Mouse (Mus musculus): ENCODE results near the gene Msln. TPM values are rescaled to one million over a fixed set of nuclear protein-coding genes. Genes with fewer than 3 reads are reported as not detected.
A peak's percentile ranks its signal among the peaks of the same experiment; 100 is the strongest.

Msln gene
- total and polyA plus RNA-seq, 3 experiments = not detected

GRCm38 (mm10) chr17:25727265-25728008 is 26.7 kb downstream of the Msln start, which contains the start of the genes Chtf18 and Rpusd1:
Gene Chtf18, minus strand, starts transcription at chr17:25727419.
Gene Rpusd1, plus strand, starts transcription at chr17:25727670.
- Histone ChIP-seq H3K4me1 (ENCODE audit: control insufficient read depth in 1 of 2, insufficient read depth in 2 of 2) (peaks cover 9 to 28% of the 10 kb centered on the region in 2 experiments), H3K36me3 (replicated peaks in 1 of 2; ENCODE audit: control insufficient read depth in 1 of 2, insufficient read depth in 1 of 2, low read length in 1 of 2) (peaks cover 28 to 65% of the 10 kb centered on the region in 2 experiments), H3K4me3 (replicated peaks in 1 of 3; ENCODE audit: low read depth in 2 of 3, low read length in 2 of 3, poor library complexity in 1 of 3) (peak within 1 kb of the TSS; percentile 78 to 98 (median 83)), H3K9ac (ENCODE audit: insufficient read depth, low read depth) (peak within 1 kb of the TSS; percentile 85), H3K9me3 (replicated peaks; ENCODE audit: low read length) (no peaks in the 10 kb centered on the region), H3K79me2 (replicated peaks; ENCODE audit: control insufficient read depth, extremely low read depth, insufficient read depth, poor library complexity, severe bottlenecking) (no peaks in the 10 kb centered on the region; the same call in 1 of the 2 replicates), H3K27ac (ENCODE audit: insufficient read depth, low read depth) (no peak within 1 kb of the TSS), H3K27me3 (replicated peaks) (no peaks in the 10 kb centered on the region), H3K4me2 (ENCODE audit: insufficient read depth, low read depth, poor library complexity, severe bottlenecking) (peak within 1 kb of the TSS; percentile 84)
- DNase-seq (ENCODE audit: extremely low read depth) = peak; percentile 100
- in situ Hi-C loops (cut with MboI; ENCODE audit: low pct_ligation_motif_present, low pct_unique_long_range_greater_than_20kb, low sequenced_read_pairs) = no loop called here
- dilution Hi-C loops (cut with MboI; ENCODE audit: extremely low pct_ligation_motif_present, extremely low pct_unique_long_range_greater_than_20kb, low sequenced_read_pairs) = no loop called here
- TF ChIP-seq RAD21 (IDR thresholded peaks at IDR 0.05; ENCODE audit: low read depth, low read length) (no peak), SIN3A (IDR thresholded peaks at IDR 0.05; ENCODE audit: low read length) (peak; percentile 75), TCF12 (IDR thresholded peaks at IDR 0.05; ENCODE audit: low read depth, low read length) (peak; percentile 45; the same call in 1 of the 2 replicates), ZMIZ1 (IDR thresholded peaks at IDR 0.05; ENCODE audit: low read depth, low read length) (0 out of 2 replicates have a peak, but pooled peaks have one; percentile 45), GABPA (IDR thresholded peaks at IDR 0.05; ENCODE audit: insufficient replicate concordance, low read depth, low read length) (no peak), PAX5 (IDR thresholded peaks at IDR 0.05; ENCODE audit: low read length) (no peak), POLR2A (IDR thresholded peaks at IDR 0.05; ENCODE audit: low read depth, low read length) (peak; percentile 88), ZNF384 (IDR thresholded peaks at IDR 0.05; ENCODE audit: low read depth, low read length) (no peak), MAZ (IDR thresholded peaks at IDR 0.05; ENCODE audit: low read depth, low read length) (0 out of 2 replicates have a peak, but pooled peaks have one; percentile 55), IRF4 (IDR thresholded peaks at IDR 0.05; ENCODE audit: low read depth, low read length) (0 out of 2 replicates have a peak, but pooled peaks have one; percentile 24), NRF1 (IDR thresholded peaks at IDR 0.05; ENCODE audit: low read depth, low read length) (peak; percentile 82), JUND (conservative IDR thresholded peaks at IDR 0.05; ENCODE audit: low read depth, low read length) (no peak), ELF1 (IDR thresholded peaks at IDR 0.05; ENCODE audit: low read depth, low read length) (peak; percentile 49), SMC3 (IDR thresholded peaks at IDR 0.05; ENCODE audit: low read depth, low read length) (no peak), MYC (IDR thresholded peaks at IDR 0.05; ENCODE audit: low read depth, low read length) (no peak), TBP (conservative IDR thresholded peaks at IDR 0.05; ENCODE audit: low read depth, low read length) (peak; percentile 68; the same call in 1 of the 2 replicates), ZC3H11A (IDR thresholded peaks at IDR 0.05; ENCODE audit: low read depth, low read length) (no peak), JUN (IDR thresholded peaks at IDR 0.05; ENCODE audit: insufficient read depth, low read depth, low read length) (no peak), MAFK (IDR thresholded peaks at IDR 0.05; ENCODE audit: insufficient replicate concordance, low read length) (no peak), E2F4 (IDR thresholded peaks at IDR 0.05; ENCODE audit: insufficient replicate concordance, low read depth, low read length) (peak; percentile 81; the same call in 1 of the 2 replicates), KAT2A (IDR thresholded peaks at IDR 0.05; ENCODE audit: insufficient replicate concordance, low read length) (no peak), CHD2 (IDR thresholded peaks at IDR 0.05; ENCODE audit: low read length) (peak; percentile 82), CHD1 (IDR thresholded peaks at IDR 0.05; ENCODE audit: low read depth, low read length) (no peak), USF1 (IDR thresholded peaks at IDR 0.05; ENCODE audit: low read depth, low read length) (no peak), RCOR1 (conservative IDR thresholded peaks at IDR 0.05; ENCODE audit: low read depth, low read length) (no peak), NELFE (IDR thresholded peaks at IDR 0.05; ENCODE audit: low read depth, low read length) (peak; percentile 52), CTCF (conservative IDR thresholded peaks at IDR 0.05 in 1 of 2, IDR thresholded peaks at IDR 0.05 in 1 of 2; ENCODE audit: low read depth in 2 of 2, low read length in 2 of 2) (no peak), HCFC1 (IDR thresholded peaks at IDR 0.05; ENCODE audit: low read depth, low read length) (peak; percentile 57), ETS1 (conservative IDR thresholded peaks at IDR 0.05; ENCODE audit: low read depth, low read length) (no peak), MAX (IDR thresholded peaks at IDR 0.05; ENCODE audit: low read length) (peak; percentile 38; the same call in 1 of the 2 replicates)

Measured in CH12.LX (cell line).